Mouse (Mus musculus) ES-Bruce4 (cell line): ENCODE measurements at regions not wholly inside any gene's neighbourhood (a gene's known extent, or its start where the extent isn't known, plus 50 kb on each side); places are given as distances from the start of the nearest gene placed in this dataset.

Experiments used
- H3K27ac ChIP-seq: 2 replicates; pipeline ENCODE4 v1.5.1; 2012; ENCODE audit warnings: low read length, inconsistent platforms; ENCODE audit not compliant: insufficient read depth
- H3K27me3 ChIP-seq: 2 replicates; pipeline ENCODE4 v1.6.1; 2012; ENCODE audit warnings: mild to moderate bottlenecking, low read length, inconsistent platforms; ENCODE audit not compliant: control insufficient read depth, poor library complexity, insufficient read depth, severe bottlenecking
- H3K36me3 ChIP-seq: 2 replicates; pipeline ENCODE4 v1.6.1; 2012; ENCODE audit warnings: inconsistent platforms, mild to moderate bottlenecking, low read length, moderate library complexity; ENCODE audit not compliant: control insufficient read depth, poor library complexity, insufficient read depth, severe bottlenecking
- H3K4me1 ChIP-seq: one replicate; pipeline ENCODE4 v1.8.1; 2011; ENCODE audit warnings: low read length; ENCODE audit not compliant: control insufficient read depth, insufficient read depth
- H3K4me3 ChIP-seq: 2 replicates; pipeline ENCODE4 v1.5.1; 2011; ENCODE audit warnings: low read depth, mild to moderate bottlenecking, low read length
- H3K9ac ChIP-seq: 2 replicates; pipeline ENCODE4 v1.6.1; 2012; ENCODE audit warnings: low read depth, mild to moderate bottlenecking, inconsistent platforms; ENCODE audit not compliant: poor library complexity, severe bottlenecking
- H3K9me3 ChIP-seq: replicated peaks from 2 replicates; pipeline ENCODE4 v1.6.1; 2012; ENCODE audit warnings: mild to moderate bottlenecking, low read length, inconsistent platforms; ENCODE audit not compliant: control insufficient read depth, poor library complexity, insufficient read depth, severe bottlenecking
- CTCF ChIP-seq: IDR thresholded peaks from one replicate; pipeline ENCODE4 v1.8.1; 2011; ENCODE audit warnings: low read depth, low read length
- EP300 ChIP-seq: IDR thresholded peaks from 2 replicates; pipeline ENCODE4 v1.6.1; 2011; ENCODE audit warnings: low read depth, low read length; ENCODE audit not compliant: insufficient read depth
- POLR2A ChIP-seq: IDR thresholded peaks from one replicate; pipeline ENCODE4 v1.8.1; 2011; ENCODE audit warnings: low read length; ENCODE audit not compliant: insufficient read depth

GRCm38 (mm10) chr7:110695729-110696128, 68.3 kb downstream of the Adm start:
- Histone ChIP-seq H3K27me3 (no peaks in the 10 kb centered on the region), H3K9me3 (no peaks in the 10 kb centered on the region), H3K36me3 (no peaks in the 10 kb centered on the region), H3K4me1 (no peaks in the 10 kb centered on the region), H3K9ac (no peak overlapping the region), H3K27ac (no peak overlapping the region), H3K4me3 (no peak overlapping the region)
- no peak for TF ChIP-seq POLR2A

GRCm38 (mm10) chr7:110698211-110699153, 69.5 kb upstream of the Ampd3 start:
- Histone ChIP-seq H3K9ac (no peak overlapping the region), H3K9me3 (no peaks in the 10 kb centered on the region), H3K27ac (no peak overlapping the region), H3K27me3 (no peaks in the 10 kb centered on the region), H3K4me1 (no peaks in the 10 kb centered on the region), H3K36me3 (no peaks in the 10 kb centered on the region), H3K4me3 (no peak overlapping the region)
- TF ChIP-seq EP300 (no peak), CTCF (no peak), POLR2A (no peak)

GRCm38 (mm10) chr7:110699596-110699995, 68.4 kb upstream of the Ampd3 start:
- TF ChIP-seq CTCF: no peak
- TF ChIP-seq POLR2A: no peak
- no peak for TF ChIP-seq EP300
- no peak overlapping the region for H3K9ac ChIP-seq
- H3K4me3 ChIP-seq: no peak overlapping the region
- H3K4me1 ChIP-seq: no peaks in the 10 kb centered on the region
- H3K27ac ChIP-seq: no peak overlapping the region
- no peaks in the 10 kb centered on the region for H3K27me3 ChIP-seq
- H3K9me3 ChIP-seq: no peaks in the 10 kb centered on the region
- no peaks in the 10 kb centered on the region for H3K36me3 ChIP-seq

DNA sequence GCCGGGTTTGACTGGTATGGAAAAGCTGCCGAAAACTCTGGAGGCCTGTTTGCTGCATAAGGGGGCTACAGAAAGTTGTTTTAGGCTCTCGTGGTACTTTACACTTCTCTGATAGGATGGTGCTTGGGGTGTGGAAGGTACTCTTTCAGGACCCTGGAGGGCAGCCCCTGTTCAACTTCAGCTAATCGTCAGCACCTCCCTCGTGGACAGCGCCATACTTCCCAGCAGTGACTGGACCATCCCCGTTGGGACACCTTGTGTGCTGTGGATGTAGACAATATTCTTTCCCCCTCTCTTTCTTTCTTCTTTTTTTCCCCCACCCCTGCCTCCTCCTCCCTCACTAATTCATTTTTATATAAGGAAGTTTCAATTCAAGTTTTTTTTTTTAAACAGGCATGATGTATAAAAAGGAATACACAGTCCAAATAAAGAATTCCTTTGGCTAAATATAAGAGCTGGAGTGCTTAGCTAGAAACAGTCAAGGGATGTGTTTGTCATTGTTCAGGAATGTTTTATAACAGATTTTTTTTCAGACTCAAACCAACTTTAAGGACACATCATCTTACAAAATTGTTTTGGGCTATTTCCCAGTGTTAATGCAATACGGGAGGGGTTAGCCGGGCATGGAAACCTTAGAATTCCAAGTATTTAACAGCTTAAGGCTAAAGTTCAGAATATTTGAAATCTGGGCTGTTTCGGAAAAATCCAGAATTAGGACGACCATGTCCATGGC, 66.2 kb upstream of the Ampd3 start:
- no peak overlapping the region for H3K27ac ChIP-seq
- no peaks in the 10 kb centered on the region for H3K4me1 ChIP-seq
- no peak overlapping the region for H3K9ac ChIP-seq
- H3K9me3 ChIP-seq: no peaks in the 10 kb centered on the region
- H3K27me3 ChIP-seq: no peaks in the 10 kb centered on the region
- H3K36me3 ChIP-seq: no peaks in the 10 kb centered on the region
- TF ChIP-seq CTCF (no peak), POLR2A (no peak), EP300 (no peak)
- H3K4me3 ChIP-seq: no peak overlapping the region

DNA sequence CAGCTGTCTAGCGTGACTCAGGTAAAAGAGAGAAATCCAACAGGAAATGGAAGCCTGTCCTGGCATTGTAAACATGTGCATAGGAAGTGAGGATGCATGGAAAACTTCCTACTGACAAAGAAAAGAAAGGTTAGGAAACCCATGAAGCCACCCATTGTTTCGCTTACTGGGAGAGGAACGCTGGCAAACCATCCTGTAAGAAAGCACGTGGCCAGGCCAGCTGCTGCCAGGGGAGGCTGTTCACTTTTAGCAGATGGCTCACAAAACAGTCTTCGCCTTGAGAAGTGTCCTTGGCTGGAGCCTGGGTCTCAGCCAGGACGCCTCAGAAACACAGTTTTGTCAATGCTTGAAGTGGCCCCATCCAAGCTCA, 65.6 kb upstream of the Ampd3 start:
- Histone ChIP-seq H3K27me3 (no peaks in the 10 kb centered on the region), H3K9me3 (no peaks in the 10 kb centered on the region), H3K4me3 (no peak overlapping the region), H3K27ac (no peak overlapping the region), H3K4me1 (no peaks in the 10 kb centered on the region), H3K9ac (no peak overlapping the region), H3K36me3 (no peaks in the 10 kb centered on the region)
- TF ChIP-seq CTCF (no peak), POLR2A (no peak), EP300 (no peak)
